Comparison of ENCODE assay signal across 17 mouse cellular contexts in genomic region chr1:39973911-39974310, GRCm38 (mm10).
"Had no signal": no experiment of that assay in that cellular context is flagged by ENCODE, and none has a peak within 500 bp of the region (broad histone marks: within the 10 kb centered on the region; RNA-seq: fewer than 3 reads in every experiment).

No protein-coding gene starts in this region.

- H3K9ac ChIP-seq: liver, embryonic 13.5 days; midbrain, embryonic 13.5 days; neural tube, embryonic 13.5 days had no signal

- DNase-seq: kidney, adult 2 months; kidney, postnatal 25 days; layer of hippocampus, adult 9-11 months; liver, embryonic 13.5 days; lung, adult 2 months; lung, postnatal 14 days; thymus, adult 18-20 months; thymus, postnatal 36 days had no signal

- H3K9me3 ChIP-seq: liver, embryonic 13.5 days; megakaryocyte, embryonic 14.5 days; midbrain, embryonic 10.5 days; midbrain, embryonic 13.5 days; neural tube, embryonic 13.5 days had no signal

- H3K27ac ChIP-seq: kidney, postnatal 0 days; layer of hippocampus, adult 2 months; left cerebral cortex, adult 2 months; liver, embryonic 13.5 days; macrophage; midbrain, embryonic 10.5 days; midbrain, embryonic 13.5 days; neural tube, embryonic 13.5 days had no signal

- ATAC-seq: intestine, postnatal 0 days; midbrain, embryonic 13.5 days had no signal

- H3K4me2 ChIP-seq: liver, embryonic 13.5 days; midbrain, embryonic 13.5 days; neural tube, embryonic 13.5 days had no signal

- H3K4me3 ChIP-seq: layer of hippocampus, adult 2 months; left cerebral cortex, adult 2 months; liver, embryonic 13.5 days; megakaryocyte, embryonic 14.5 days; midbrain, embryonic 10.5 days; midbrain, embryonic 13.5 days; neural tube, embryonic 13.5 days had no signal

- H3K27me3 ChIP-seq: liver, embryonic 13.5 days; megakaryocyte, embryonic 14.5 days; midbrain, embryonic 13.5 days; neural tube, embryonic 13.5 days had no signal
